Mouse (Mus musculus): ENCODE measurements around the gene Rad9b.

DNA sequence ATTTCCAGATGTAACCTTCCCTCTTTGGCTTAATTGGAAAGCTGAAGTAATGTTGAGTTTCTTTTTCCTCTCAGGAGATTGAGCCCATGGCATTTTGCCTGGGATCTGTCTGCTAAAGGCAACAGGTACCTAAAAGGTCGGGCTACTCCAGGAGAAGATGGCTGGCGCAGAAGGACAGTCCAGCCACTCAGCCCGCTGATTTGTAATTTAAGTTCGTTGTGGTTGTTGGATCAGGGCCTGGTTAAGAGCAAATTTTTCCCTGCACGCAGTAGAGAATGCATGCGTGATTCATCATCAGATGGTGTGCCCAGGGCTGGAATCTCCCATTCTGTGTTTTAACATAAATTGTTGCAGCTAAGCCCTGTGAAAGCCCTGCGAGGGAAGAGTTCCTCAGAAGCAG, 50.1 kb downstream of the Rad9b start:
- TF ChIP-seq POLR2A (IDR thresholded peaks at IDR 0.05; ENCODE audit: extremely low read depth, insufficient read depth, low read length) (no peak), CTCF (IDR thresholded peaks at IDR 0.05; ENCODE audit: extremely low read depth, insufficient read depth, low read length) (no peak)
